Mouse (Mus musculus) liver, adult 2 months (tissue): ENCODE data around the gene Slc48a1.

Experiments
- CTCF ChIP-seq: fragments of 200-500 bp; IDR thresholded peaks from 2 replicates; pipeline ENCODE4 v1.5.1; 2011; ENCODE audit warnings: low read depth, low read length, control low read depth
- POLR2A ChIP-seq: fragments of 200-500 bp; IDR thresholded peaks from 2 replicates; pipeline ENCODE4 v1.6.1; 2011; ENCODE audit warnings: low read length, control low read depth; ENCODE audit not compliant: insufficient read depth; ENCODE audit errors: extremely low read depth

- TF ChIP-seq CTCF (no peak), POLR2A (no peak)
Measured at GRCm38 (mm10) chr15:97752491-97752890, 25.8 kb upstream of the Slc48a1 start.
